Mouse (Mus musculus) hindbrain, embryonic 16.5 days (tissue): ENCODE results near the gene Tent2. TPM values are rescaled to one million over a fixed set of nuclear protein-coding genes. Genes with fewer than 3 reads are reported as not detected.
A peak's percentile ranks its signal among the peaks of the same experiment; 100 is the strongest.

Source experiments
- ATAC-seq: fragments of 200-750 bp; cut with Nextera tagmentation; 2 replicates; pipeline ENCODE4 v1.8.0; 2017; ENCODE audit warnings: moderate TSS enrichment, moderate library complexity
- H3K27ac ChIP-seq: fragments of 300-500 bp; sonication (generic); 2 replicates; pipeline ENCODE4 v1.5.1; 2014; ENCODE audit warnings: low read depth, mild to moderate bottlenecking, control low read depth, low read length, moderate library complexity
- H3K27me3 ChIP-seq: fragments of 300-500 bp; sonication (generic); replicated peaks from 2 replicates; pipeline ENCODE4 v1.6.1; 2014; ENCODE audit warnings: low read length; ENCODE audit not compliant: control insufficient read depth, insufficient read depth
- H3K36me3 ChIP-seq: fragments of 300-500 bp; sonication (generic); 2 replicates; pipeline ENCODE4 v1.6.1; 2014; ENCODE audit warnings: mild to moderate bottlenecking, low read length, moderate library complexity, mixed read lengths; ENCODE audit not compliant: control insufficient read depth, insufficient read depth
- H3K4me1 ChIP-seq: fragments of 300-500 bp; sonication (generic); 2 replicates; pipeline ENCODE4 v1.6.1; 2014; ENCODE audit warnings: low read depth, low read length; ENCODE audit not compliant: control insufficient read depth, insufficient read depth
- H3K4me2 ChIP-seq: fragments of 300-500 bp; sonication (generic); 2 replicates; pipeline ENCODE4 v1.6.1; 2014; ENCODE audit warnings: mild to moderate bottlenecking, low read length, control low read depth, moderate library complexity
- H3K4me3 ChIP-seq: fragments of 300-500 bp; sonication (generic); 2 replicates; pipeline ENCODE4 v1.5.1; 2014; ENCODE audit warnings: mild to moderate bottlenecking, low read length, control low read depth, moderate library complexity
- H3K9ac ChIP-seq: fragments of 300-500 bp; sonication (generic); 2 replicates; pipeline ENCODE4 v1.6.1; 2014; ENCODE audit warnings: low read depth, mild to moderate bottlenecking, control low read depth, low read length, moderate library complexity
- H3K9me3 ChIP-seq: fragments of 300-500 bp; sonication (generic); 2 replicates; pipeline ENCODE4 v1.6.1; 2014; ENCODE audit warnings: mild to moderate bottlenecking, low read length, moderate library complexity; ENCODE audit not compliant: control insufficient read depth
- WGBS: fragments of 180-500 bp; shearing (Covaris S2); extraction: QIAGEN DNeasy Blood & Tissue Kit; methylation state at CpG from one replicate; pipeline ENCODE4 v1.1.7; 2014; 5-methylcytosine and 5-hydroxymethylcytosine counted together
- polyA plus RNA-seq: library from polyadenylated mRNA; unstranded; fragments of >200 nt; fragmentation: Nextera tagmentation; extraction: Ambion mirVana; gene quantifications from 2 replicates; pipeline ENCODE4 v1.2.1, GENCODE M21; 2015

Tent2 gene
- polyA plus RNA-seq = 30.6 and 35.5 TPM in 2 replicates

DNA sequence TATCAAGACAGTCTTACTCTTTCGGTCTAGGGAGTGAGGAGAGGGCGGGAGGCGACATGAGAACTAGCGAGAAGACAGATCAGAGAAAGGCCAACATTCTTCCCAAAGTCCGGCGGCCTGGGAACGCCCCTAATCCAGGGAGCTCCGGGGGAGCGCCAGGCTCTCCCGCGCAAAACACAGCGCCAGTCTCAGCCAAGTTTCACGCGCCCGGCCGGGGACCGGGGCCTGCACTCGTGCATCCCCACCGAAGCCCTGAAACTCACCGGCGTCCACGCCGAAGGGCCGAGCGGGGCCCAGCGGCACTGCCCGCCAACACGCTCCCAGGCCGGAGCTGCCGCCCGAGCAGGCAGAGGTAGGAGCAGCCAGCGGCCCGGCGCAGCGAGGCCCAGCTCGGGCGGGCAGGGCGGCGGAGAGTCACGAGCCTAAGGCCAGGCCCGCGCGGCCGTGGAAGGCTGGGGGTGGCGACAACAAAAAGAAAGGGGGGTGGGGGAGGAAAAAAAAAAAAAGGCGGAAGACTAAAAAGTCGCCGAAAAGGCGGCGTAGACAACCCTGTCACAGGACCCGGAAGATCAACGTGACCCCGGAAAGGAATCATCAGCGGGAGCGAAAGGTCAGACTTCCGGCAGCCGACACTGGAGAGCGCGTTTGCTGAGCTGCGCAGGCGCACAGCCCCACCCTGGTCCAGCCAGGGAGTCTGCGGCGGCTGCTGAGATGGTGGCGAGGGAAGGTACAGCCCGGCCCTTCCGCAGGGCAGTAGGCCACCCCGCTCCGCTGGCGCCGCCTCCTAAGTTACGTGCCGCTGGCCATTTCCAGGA, at the start of gene Tent2:
TSS of gene Tent2 (minus strand) at position 555 of the 815 bp plus-strand sequence.
- Histone ChIP-seq H3K4me2 (peak within 1 kb of the TSS; percentile 81), H3K27me3 (no peaks in the 10 kb centered on the region), H3K27ac (peak within 1 kb of the TSS; percentile 93), H3K4me1 (peaks cover 15% of the 10 kb centered on the region), H3K36me3 (no peaks in the 10 kb centered on the region), H3K9me3 (no peaks in the 10 kb centered on the region), H3K4me3 (peak within 1 kb of the TSS; percentile 99), H3K9ac (peak within 1 kb of the TSS; percentile 95)
- peak; percentile 99 for ATAC-seq
- under 1% methylated on average over 67 of the region's 72 CpGs for WGBS

DNA sequence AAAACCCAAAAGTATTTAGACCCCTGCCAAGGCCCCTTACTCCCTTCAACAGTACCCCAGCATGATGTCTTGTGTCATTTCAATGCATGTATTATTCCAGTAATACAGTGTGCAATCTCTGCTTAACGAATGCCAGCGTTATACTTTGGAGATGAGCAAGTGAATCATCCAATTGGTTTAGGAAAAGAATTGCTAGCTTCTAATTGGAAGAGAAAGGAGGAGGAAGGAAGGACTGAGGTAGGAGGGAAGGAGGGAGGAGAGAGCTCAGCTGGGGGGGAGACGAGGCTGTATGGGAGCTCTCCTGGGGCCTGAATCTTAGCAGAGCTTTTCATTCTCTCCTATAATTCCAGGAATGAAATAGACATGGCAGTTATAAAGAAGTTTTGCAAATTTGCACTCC, 49.0 kb upstream of the Tent2 start:
- H3K27ac ChIP-seq = no peak overlapping the region
- 35% methylated on average over 3 of the region's 3 CpGs for WGBS
- no peaks in the 10 kb centered on the region for H3K4me1 ChIP-seq
- peak; percentile 45; the same call in 1 of the 2 replicates for ATAC-seq
- no peaks in the 10 kb centered on the region for H3K9me3 ChIP-seq
- no peaks in the 10 kb centered on the region for H3K36me3 ChIP-seq
- no peaks in the 10 kb centered on the region for H3K27me3 ChIP-seq
- no peak overlapping the region for H3K4me3 ChIP-seq
- H3K4me2 ChIP-seq = 0 out of 2 replicates have a peak overlapping the region, but pooled peaks have one; percentile 1
- no peak overlapping the region for H3K9ac ChIP-seq

DNA sequence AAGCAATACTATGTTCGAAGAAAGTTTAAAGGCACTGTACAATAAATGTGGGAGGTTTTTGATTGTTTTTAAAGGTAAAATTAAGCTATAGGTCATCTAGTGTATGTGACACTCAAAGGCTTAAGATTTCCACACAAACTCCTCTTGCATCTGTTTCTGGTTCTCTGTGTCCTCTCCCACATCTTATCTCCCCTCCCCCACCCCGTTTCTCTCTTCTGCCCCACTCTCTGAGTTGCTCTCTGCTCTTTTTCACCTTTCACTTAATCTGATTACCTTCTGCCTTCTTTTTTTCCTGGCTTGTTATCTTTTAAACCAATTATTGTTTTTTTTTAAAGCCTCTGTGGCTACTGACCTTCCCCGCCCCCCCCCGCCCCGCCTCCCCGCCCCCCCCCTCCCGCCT, 47.4 kb upstream of the Tent2 start:
- no peaks in the 10 kb centered on the region for H3K9me3 ChIP-seq
- no peak overlapping the region for H3K4me3 ChIP-seq
- whole genome bisulfite sequencing = 59% methylated on average over 7 of the region's 7 CpGs
- no peaks in the 10 kb centered on the region for H3K36me3 ChIP-seq
- no peaks in the 10 kb centered on the region for H3K27me3 ChIP-seq
- no peaks in the 10 kb centered on the region for H3K4me1 ChIP-seq
- no peak for ATAC-seq
- H3K9ac ChIP-seq = no peak overlapping the region
- no peak overlapping the region for H3K27ac ChIP-seq
- no peak overlapping the region for H3K4me2 ChIP-seq

DNA sequence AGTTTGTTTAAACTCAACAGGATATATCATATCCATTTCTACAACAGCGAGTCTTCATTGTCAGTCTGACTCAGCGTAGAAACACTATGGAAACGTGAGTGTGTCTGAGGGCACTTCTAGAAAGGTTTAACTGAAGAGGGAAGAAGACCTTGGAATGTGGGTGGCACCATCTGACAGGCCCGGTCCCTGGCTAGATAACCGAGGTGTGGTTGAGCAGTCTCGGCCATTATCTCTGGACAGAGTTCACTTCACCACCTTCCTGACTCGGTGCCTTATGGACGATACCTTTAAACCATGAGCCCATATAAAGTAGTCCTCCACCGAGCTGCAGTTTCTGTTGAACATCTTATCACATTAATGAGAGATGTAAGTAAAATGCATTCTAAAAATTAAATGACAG, 46.9 kb upstream of the Tent2 start:
- H3K9me3 ChIP-seq = no peaks in the 10 kb centered on the region
- H3K4me1 ChIP-seq = no peaks in the 10 kb centered on the region
- no peak overlapping the region for H3K9ac ChIP-seq
- no peaks in the 10 kb centered on the region for H3K36me3 ChIP-seq
- WGBS = 91% methylated on average over 9 of the region's 9 CpGs
- no peak overlapping the region for H3K4me2 ChIP-seq
- no peak overlapping the region for H3K4me3 ChIP-seq
- no peak for ATAC-seq
- H3K27me3 ChIP-seq = no peaks in the 10 kb centered on the region
- H3K27ac ChIP-seq = no peak overlapping the region

DNA sequence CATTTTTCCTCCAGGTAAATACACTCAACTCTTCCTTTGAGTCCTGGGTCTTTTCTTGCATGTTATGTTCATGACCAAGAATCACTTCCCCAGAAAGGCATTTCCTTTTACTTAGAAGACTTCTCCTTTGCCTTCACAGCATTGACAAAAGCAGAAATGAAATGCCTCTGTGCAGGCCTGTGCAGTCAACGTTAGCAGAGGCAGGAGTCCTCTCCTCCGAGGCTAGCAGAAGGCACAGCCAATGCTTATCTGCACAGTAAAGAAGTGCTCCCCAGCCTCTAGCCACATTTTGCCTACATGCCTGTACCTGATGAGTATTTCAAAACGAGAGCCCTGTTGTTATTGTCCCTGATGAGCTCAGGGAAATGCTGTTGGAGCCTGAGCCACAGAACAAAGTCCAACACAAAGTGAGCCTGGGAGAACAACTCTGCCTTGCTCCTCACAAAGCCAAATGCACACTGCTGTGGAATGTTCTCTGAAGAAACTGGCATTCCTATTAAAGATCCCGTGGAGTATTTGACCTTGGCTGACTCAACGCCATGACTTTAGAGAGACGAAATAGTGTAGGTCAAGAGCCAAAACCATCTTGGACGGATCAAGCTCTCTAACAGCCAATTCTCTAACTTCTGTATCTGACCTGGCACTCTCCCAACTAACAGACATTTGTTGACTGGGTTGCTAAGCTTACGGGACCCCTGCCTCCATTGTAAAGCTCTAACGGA, 45.7 kb upstream of the Tent2 start:
- no peaks in the 10 kb centered on the region for H3K36me3 ChIP-seq
- H3K27me3 ChIP-seq = no peaks in the 10 kb centered on the region
- H3K27ac ChIP-seq = no peak overlapping the region
- no peak overlapping the region for H3K4me2 ChIP-seq
- H3K9me3 ChIP-seq = no peaks in the 10 kb centered on the region
- H3K4me1 ChIP-seq = no peaks in the 10 kb centered on the region
- WGBS = 62% methylated on average over 9 of the region's 9 CpGs
- H3K9ac ChIP-seq = no peak overlapping the region
- peak; percentile 69; the same call in 1 of the 2 replicates for ATAC-seq
- no peak overlapping the region for H3K4me3 ChIP-seq

DNA sequence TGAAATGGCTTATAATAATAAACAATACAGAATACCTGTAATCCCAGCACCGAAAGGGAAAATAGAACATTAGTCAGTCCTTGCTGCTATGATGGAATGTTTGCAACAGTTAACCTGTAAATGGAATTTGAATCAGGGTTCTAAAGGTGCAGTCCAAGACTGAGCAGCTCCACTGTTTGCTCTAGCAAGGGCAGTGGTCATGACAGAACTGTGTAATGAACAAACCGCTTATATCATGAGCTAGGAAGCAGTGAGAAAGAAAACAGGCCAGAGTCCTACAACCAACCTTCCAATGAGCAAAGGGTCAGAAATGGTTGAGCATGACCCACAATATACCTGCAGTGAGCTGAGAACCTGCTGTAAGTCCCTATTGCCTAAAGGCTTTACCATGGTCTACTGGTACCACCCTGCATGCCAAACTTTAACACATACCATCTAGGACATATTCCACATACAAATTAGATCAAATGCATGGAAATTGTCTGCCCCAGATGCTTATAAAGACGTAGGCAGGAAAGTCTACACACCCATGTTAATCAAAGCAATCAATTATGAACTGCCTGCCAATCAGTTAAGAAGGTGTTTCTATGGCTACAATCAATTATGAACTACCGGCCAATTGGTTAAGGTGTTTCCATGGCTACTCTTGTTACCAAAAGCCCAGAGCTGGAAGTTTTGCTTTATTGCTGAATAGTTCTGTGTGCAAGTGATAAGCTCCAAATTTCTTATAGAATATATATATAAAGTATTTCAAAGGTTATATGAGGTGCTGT, 42.3 kb upstream of the Tent2 start:
- ATAC-seq = no peak
- Histone ChIP-seq H3K27me3 (no peaks in the 10 kb centered on the region), H3K36me3 (no peaks in the 10 kb centered on the region), H3K27ac (no peak overlapping the region), H3K4me1 (no peaks in the 10 kb centered on the region), H3K9ac (no peak overlapping the region), H3K4me3 (no peak overlapping the region), H3K4me2 (no peak overlapping the region), H3K9me3 (no peaks in the 10 kb centered on the region)
- WGBS = 84% methylated on average over 4 of the region's 4 CpGs

DNA sequence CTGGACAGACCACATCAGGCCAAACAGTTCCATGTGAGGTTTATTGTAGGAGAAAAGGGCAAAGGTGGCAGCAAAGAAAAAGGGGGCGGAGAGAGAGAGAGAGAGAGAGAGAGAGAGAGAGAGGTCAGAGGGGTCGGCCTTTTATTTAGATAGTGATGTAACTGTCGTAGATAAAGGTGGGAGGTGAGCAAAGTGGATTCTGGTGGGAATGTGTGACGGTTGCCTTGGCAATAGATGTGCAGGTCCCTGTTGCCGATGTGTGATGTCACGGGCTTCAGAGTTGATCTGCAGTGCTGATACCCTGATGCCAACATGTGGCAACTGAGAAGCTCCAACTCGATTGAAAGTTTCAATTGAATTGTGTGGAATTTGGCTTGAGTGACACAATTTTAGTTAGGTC, 40.1 kb upstream of the Tent2 start:
- H3K4me1 ChIP-seq = no peaks in the 10 kb centered on the region
- H3K9me3 ChIP-seq = no peaks in the 10 kb centered on the region
- no peak overlapping the region for H3K9ac ChIP-seq
- no peak for ATAC-seq
- H3K4me3 ChIP-seq = no peak overlapping the region
- WGBS = 88% methylated on average over 7 of the region's 7 CpGs
- H3K27me3 ChIP-seq = no peaks in the 10 kb centered on the region
- H3K4me2 ChIP-seq = no peak overlapping the region
- H3K36me3 ChIP-seq = no peaks in the 10 kb centered on the region
- no peak overlapping the region for H3K27ac ChIP-seq

DNA sequence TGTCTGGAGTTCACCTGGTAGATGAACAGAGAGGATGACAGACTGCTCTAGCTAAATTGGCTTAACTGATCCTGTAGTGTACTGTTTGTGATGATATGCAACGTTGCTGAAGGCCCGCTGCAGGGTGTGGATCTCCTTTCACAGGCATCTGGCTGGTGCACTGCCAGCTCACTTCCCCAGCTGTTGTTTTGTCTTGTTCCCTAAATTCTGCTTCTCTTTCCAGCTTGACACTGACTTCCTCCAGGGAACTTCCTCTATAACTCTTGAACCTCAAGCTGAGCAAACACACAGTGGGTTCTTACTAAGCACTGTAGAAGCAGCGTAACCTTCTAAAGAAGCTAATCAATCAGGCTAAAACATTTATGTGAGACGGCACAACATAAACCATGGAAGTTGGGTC, 38.8 kb upstream of the Tent2 start:
- H3K4me1 ChIP-seq = no peaks in the 10 kb centered on the region
- H3K36me3 ChIP-seq = no peaks in the 10 kb centered on the region
- WGBS = 77% methylated on average over 4 of the region's 4 CpGs
- H3K9me3 ChIP-seq = no peaks in the 10 kb centered on the region
- H3K27ac ChIP-seq = no peak overlapping the region
- H3K9ac ChIP-seq = no peak overlapping the region
- no peak overlapping the region for H3K4me2 ChIP-seq
- no peak for ATAC-seq
- no peak overlapping the region for H3K4me3 ChIP-seq
- no peaks in the 10 kb centered on the region for H3K27me3 ChIP-seq

DNA sequence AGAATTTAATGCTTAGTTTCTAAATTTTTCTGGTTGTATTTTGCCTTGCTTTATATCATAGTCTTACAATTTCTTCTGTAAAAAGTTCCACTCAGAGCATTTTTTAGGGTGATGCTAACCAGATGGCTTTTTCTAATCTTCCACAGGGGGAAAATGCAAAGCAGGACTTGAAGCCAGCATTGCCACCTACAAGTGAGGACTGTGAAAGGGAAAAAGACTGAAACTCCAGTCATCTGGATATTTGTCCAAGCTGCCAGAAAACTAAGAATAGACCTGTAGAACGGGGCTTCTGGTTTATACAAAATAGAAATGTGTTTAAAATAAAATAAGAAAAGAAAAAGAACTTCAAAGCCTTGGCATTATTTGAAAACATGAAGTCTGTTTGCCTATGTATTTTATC, 19.6 kb upstream of the Tent2 start:
- 81% methylated on average over 1 of the region's 1 CpGs for WGBS
- H3K4me1 ChIP-seq = no peaks in the 10 kb centered on the region
- no peak overlapping the region for H3K4me2 ChIP-seq
- no peak overlapping the region for H3K27ac ChIP-seq
- no peak for ATAC-seq
- no peaks in the 10 kb centered on the region for H3K9me3 ChIP-seq
- no peak overlapping the region for H3K4me3 ChIP-seq
- H3K9ac ChIP-seq = no peak overlapping the region
- no peaks in the 10 kb centered on the region for H3K27me3 ChIP-seq
- H3K36me3 ChIP-seq = no peaks in the 10 kb centered on the region
